Mouse (Mus musculus): Measurements from ENCODE around the gene Sdhaf4. TPM values are rescaled to one million over a fixed set of nuclear protein-coding genes. Genes with fewer than 3 reads are reported as not detected.
"Not testable (repeated sequence)": the region's sequence is repeated elsewhere in the genome, so short reads cannot be mapped to it uniquely, and the experiment has no call there.

The Sdhaf4 gene
- polyA plus RNA-seq, 1 experiment: not detected

DNA sequence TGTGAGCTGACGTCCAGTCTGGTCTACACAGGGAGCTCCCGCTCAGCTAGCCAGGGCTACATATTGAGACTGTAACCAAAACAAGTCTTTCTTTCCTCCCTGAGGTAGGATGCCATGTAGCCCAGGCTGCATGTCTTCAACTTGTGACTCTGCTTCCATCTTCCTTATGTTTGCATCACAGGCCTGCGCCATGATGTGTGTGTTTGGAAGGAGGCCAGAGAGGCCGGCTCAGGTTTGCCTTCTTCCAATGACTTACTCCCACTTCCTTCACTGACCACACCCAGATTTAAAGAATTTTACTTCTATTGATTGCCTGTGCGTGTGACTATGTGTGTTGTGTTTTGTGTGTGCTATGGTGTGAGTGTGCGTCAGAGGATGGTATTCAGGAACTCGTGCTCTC, 6.6 kb downstream of the Sdhaf4 start:
- Histone ChIP-seq H3K4me1 (ENCODE audit: control insufficient read depth) (peaks cover 17% of the 10 kb centered on the region), H3K4me3 (replicated peaks) (no peak overlapping the region), H3K9me3 (ENCODE audit: control insufficient read depth, low read length) (peaks cover 2% of the 10 kb centered on the region; the same call in 1 of the 2 replicates), H3K36me3 (ENCODE audit: control insufficient read depth) (peaks cover 55% of the 10 kb centered on the region), H3K27me3 (ENCODE audit: control insufficient read depth) (no peaks in the 10 kb centered on the region)
- no peak for TF ChIP-seq GATA1 (IDR thresholded peaks at IDR 0.05; ENCODE audit: low read length)
- no peak for TF ChIP-seq TAL1 (IDR thresholded peaks at IDR 0.05; ENCODE audit: low read length)

DNA sequence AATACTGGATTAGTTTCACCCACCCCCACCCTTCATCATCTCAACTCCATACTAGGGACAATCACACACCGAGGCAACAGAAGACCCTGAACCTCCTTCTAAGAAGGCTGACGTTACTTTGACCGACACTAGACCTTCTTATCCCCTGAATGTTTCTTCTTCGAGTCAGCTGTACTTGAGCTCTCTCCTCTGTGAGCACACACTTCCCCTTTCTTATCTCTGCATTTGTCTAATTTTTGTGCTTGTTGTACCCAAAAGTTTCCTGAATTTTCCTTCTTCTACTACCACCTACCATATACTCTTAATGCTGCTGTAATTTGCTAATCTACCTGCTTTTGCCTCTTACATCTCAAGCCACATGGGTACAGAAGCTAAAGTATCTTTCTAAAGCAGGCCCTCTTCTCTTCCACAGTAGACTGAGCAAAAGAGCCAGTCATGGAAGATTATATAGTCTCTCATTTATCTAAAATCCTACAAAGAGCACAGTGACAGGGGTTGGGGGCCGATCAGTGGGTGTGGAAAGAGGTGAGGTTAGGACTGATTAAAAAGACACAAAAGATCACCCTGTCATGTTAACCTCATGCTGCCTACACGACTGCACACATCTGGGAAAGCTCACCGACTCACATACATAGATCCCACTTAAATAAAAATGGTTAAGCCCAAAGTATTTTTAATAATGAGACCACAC, 7.2 kb downstream of the Sdhaf4 start:
- TF ChIP-seq GATA1 (IDR thresholded peaks at IDR 0.05; ENCODE audit: low read length) (no peak), TAL1 (IDR thresholded peaks at IDR 0.05; ENCODE audit: low read length) (no peak)
- Histone ChIP-seq H3K4me1 (ENCODE audit: control insufficient read depth) (peaks cover 17% of the 10 kb centered on the region), H3K9me3 (ENCODE audit: control insufficient read depth, low read length) (peaks cover 2% of the 10 kb centered on the region; the same call in 1 of the 2 replicates), H3K4me3 (replicated peaks) (no peak overlapping the region), H3K36me3 (ENCODE audit: control insufficient read depth) (peaks cover 55% of the 10 kb centered on the region), H3K27me3 (ENCODE audit: control insufficient read depth) (no peaks in the 10 kb centered on the region)

DNA sequence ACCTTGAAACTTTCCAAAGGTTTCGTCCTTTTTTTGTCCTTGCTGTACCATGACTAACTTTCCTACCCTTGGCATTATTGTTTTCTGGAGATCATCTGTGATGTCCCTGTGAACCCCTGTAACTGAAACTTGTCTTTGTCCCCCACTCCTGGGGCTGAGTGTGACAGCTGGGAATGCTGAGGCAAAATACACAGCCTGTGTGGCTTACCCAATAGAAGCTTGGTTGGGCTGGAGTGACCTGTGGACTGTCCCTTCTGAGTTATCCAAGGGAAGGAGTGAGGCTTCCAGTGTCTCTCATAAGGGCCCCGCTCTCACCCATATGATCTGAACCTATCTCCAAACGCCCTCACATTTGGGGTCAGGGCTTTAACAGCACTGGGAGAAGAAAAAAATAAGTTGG, 8.0 kb downstream of the Sdhaf4 start:
- H3K9me3 ChIP-seq (ENCODE audit: control insufficient read depth, low read length): peaks cover 2% of the 10 kb centered on the region; the same call in 1 of the 2 replicates
- no peaks in the 10 kb centered on the region for H3K27me3 ChIP-seq (ENCODE audit: control insufficient read depth)
- H3K4me1 ChIP-seq (ENCODE audit: control insufficient read depth): peaks cover 17% of the 10 kb centered on the region
- H3K4me3 ChIP-seq (replicated peaks): no peak overlapping the region
- peaks cover 52% of the 10 kb centered on the region for H3K36me3 ChIP-seq (ENCODE audit: control insufficient read depth)
- TF ChIP-seq GATA1 (IDR thresholded peaks at IDR 0.05; ENCODE audit: low read length) (no peak), TAL1 (IDR thresholded peaks at IDR 0.05; ENCODE audit: low read length) (no peak)

DNA sequence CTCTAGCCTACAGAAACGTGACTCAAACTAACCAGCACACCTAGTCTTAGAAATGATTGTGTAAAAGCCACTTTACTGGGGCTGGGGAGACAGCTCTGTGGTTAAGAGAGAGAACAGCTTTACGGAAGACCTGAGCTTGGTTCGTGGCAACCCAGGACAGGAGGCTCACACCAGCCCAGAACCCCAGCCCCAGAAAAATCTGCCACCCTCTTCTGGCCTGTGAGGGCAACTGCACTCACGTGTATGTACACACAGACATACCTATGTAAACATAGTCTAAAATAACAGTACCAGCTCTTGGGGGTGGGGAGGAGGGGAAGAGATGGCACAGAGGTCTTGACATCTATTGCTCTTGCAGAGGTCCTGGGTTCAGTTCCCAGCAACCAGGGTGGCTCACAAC, 10.0 kb downstream of the Sdhaf4 start:
- Histone ChIP-seq H3K36me3 (ENCODE audit: control insufficient read depth) (peaks cover 36% of the 10 kb centered on the region), H3K9me3 (ENCODE audit: control insufficient read depth, low read length) (peaks cover 2% of the 10 kb centered on the region; the same call in 1 of the 2 replicates), H3K4me1 (ENCODE audit: control insufficient read depth) (peaks cover 17% of the 10 kb centered on the region), H3K27me3 (ENCODE audit: control insufficient read depth) (no peaks in the 10 kb centered on the region), H3K4me3 (replicated peaks) (no peak overlapping the region)
- TF ChIP-seq TAL1 (IDR thresholded peaks at IDR 0.05; ENCODE audit: low read length): no peak
- no peak for TF ChIP-seq GATA1 (IDR thresholded peaks at IDR 0.05; ENCODE audit: low read length)

DNA sequence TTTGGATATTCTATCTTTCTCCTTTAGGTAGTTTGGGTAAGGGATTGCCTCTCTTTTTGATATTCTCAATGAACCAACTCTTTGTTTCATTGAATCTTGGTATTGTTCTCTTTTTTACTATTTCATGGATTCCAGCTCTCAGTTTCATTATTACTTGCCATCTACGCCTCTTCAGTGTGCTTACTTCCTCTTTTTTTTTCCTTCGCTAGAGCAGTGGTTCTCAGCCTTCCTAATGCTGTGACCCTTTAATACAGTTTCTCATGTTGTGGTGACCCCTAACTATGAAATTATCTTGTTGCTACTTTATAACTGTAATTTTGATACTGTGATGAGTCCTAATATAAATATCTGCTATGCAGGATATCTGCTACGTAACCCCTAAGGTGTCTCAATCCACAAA, 22.3 kb downstream of the Sdhaf4 start:
- H3K9me3 ChIP-seq (ENCODE audit: control insufficient read depth, low read length): peaks cover 2% of the 10 kb centered on the region; the same call in 1 of the 2 replicates
- no peaks in the 10 kb centered on the region for H3K27me3 ChIP-seq (ENCODE audit: control insufficient read depth)
- H3K4me3 ChIP-seq (replicated peaks): no peak overlapping the region
- no peak for TF ChIP-seq TAL1 (IDR thresholded peaks at IDR 0.05; ENCODE audit: low read length)
- no peak for TF ChIP-seq GATA1 (IDR thresholded peaks at IDR 0.05; ENCODE audit: low read length)
- H3K4me1 ChIP-seq (ENCODE audit: control insufficient read depth): no peaks in the 10 kb centered on the region
- no peaks in the 10 kb centered on the region for H3K36me3 ChIP-seq (ENCODE audit: control insufficient read depth)

DNA sequence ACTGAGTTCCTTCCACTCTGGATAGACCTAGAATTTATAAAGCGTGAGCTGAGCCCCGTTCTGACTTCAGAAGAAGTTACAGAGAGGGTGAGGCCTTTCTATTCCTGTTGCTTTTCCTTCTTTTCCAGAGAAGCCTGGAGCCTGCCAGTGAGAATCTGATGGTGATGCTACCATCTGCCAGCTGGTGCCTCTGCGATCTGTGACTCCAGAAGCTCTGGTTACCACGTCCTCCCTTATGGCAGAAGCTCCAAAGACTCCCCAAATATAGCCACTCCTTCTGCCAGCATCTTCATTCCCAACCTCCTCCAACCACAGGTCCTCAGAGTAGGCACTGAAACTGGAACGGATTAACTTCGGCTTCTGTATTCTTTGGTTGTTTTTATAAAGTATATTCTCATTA, 27.2 kb downstream of the Sdhaf4 start:
- TF ChIP-seq TAL1 (IDR thresholded peaks at IDR 0.05; ENCODE audit: low read length): no peak
- TF ChIP-seq GATA1 (IDR thresholded peaks at IDR 0.05; ENCODE audit: low read length): no peak
- no peak overlapping the region for H3K4me3 ChIP-seq (replicated peaks)
- H3K27me3 ChIP-seq (ENCODE audit: control insufficient read depth): no peaks in the 10 kb centered on the region
- H3K4me1 ChIP-seq (ENCODE audit: control insufficient read depth): no peaks in the 10 kb centered on the region
- H3K9me3 ChIP-seq (ENCODE audit: control insufficient read depth, low read length): no peaks in the 10 kb centered on the region
- H3K36me3 ChIP-seq (ENCODE audit: control insufficient read depth): no peaks in the 10 kb centered on the region

DNA sequence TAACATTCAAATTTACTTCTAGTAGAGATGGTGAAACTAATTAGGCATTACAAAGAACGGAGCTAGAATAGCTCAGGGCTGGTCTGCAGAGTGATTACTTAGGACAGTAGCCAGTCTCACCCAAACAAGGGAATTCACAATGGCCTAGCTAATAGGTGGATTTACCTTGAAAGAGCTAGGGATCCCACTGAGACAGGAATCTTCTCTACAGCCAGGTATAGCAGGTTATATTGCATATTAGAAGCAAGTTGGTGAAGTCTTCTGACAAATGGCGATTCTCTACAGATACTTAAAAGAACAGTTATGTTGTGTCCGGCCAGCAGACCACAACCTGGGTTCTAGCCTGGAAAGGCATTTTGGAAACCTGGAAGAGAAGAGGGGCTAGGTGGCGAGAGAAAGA, 34.3 kb downstream of the Sdhaf4 start:
- not testable (repeated sequence) for H3K27me3 ChIP-seq (ENCODE audit: control insufficient read depth); H3K4me3 ChIP-seq (replicated peaks); H3K36me3 ChIP-seq (ENCODE audit: control insufficient read depth); H3K9me3 ChIP-seq (ENCODE audit: control insufficient read depth, low read length)
- H3K4me1 ChIP-seq (ENCODE audit: control insufficient read depth): peaks cover 11% of the 10 kb centered on the region

DNA sequence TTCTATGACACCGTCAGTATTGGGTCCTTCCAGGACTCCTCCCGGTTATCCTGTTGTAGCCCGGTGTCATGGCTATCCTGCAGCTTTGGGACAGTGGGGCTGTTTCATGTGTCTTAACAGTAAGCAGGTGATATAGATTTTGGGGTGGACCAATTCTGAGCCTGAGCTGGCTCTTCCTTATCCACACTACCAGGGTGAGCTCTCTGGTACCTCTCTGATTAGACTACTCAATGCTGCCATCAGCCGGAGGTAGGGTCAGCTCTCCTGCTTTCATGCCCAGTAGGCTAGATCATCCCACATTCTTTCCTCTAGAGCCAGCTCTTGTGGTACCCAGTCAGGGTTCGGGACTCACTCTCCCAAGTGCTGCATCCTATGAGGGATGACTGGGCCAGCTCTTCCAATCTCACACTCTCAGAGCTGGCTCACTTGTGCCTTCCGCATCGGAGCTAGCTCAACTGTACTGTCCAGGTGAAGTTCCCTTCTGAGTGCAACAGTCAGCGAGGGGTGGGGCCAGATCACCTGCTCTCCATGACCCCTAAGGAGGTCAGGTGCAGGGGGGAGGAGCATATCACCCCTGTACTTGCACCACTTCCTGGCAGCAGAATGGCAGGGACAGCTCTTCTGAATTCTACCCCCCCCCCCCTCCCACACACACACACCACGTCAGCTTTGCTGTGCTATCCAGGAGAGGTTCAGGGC, 37.3 kb downstream of the Sdhaf4 start:
- TF ChIP-seq GATA1 (IDR thresholded peaks at IDR 0.05; ENCODE audit: low read length): no peak
- TF ChIP-seq TAL1 (IDR thresholded peaks at IDR 0.05; ENCODE audit: low read length): no peak
- no peaks in the 10 kb centered on the region for H3K9me3 ChIP-seq (ENCODE audit: control insufficient read depth, low read length)
- no peak overlapping the region for H3K4me3 ChIP-seq (replicated peaks)
- H3K36me3 ChIP-seq (ENCODE audit: control insufficient read depth): no peaks in the 10 kb centered on the region
- H3K4me1 ChIP-seq (ENCODE audit: control insufficient read depth): peaks cover 26% of the 10 kb centered on the region
- no peaks in the 10 kb centered on the region for H3K27me3 ChIP-seq (ENCODE audit: control insufficient read depth)

DNA sequence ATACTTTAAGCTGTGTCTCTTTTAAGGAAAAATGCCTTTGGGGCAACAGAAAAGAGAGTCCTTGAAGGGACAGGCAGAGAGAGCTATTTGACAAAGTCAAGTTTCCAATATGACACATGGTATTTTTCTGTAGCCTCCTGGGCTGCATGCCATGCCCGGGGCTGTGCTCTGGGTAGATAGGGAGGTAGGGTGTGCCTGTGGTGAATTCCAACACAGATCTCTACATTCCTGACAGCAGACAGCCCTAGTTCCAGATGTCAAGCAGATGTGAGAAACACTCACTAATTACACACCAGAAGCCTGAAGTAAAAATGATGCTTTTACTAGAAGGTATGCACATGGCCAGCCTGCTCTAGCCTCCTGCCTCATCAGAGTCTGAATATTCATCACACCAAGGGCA, 39.2 kb downstream of the Sdhaf4 start:
- TF ChIP-seq TAL1 (IDR thresholded peaks at IDR 0.05; ENCODE audit: low read length): no peak; the same call in 2 of the 3 replicates
- no peak for TF ChIP-seq GATA1 (IDR thresholded peaks at IDR 0.05; ENCODE audit: low read length)
- no peaks in the 10 kb centered on the region for H3K9me3 ChIP-seq (ENCODE audit: control insufficient read depth, low read length)
- no peaks in the 10 kb centered on the region for H3K36me3 ChIP-seq (ENCODE audit: control insufficient read depth)
- H3K4me1 ChIP-seq (ENCODE audit: control insufficient read depth): peaks cover 34% of the 10 kb centered on the region
- H3K27me3 ChIP-seq (ENCODE audit: control insufficient read depth): no peaks in the 10 kb centered on the region
- no peak overlapping the region for H3K4me3 ChIP-seq (replicated peaks)

Measured in erythroblast, embryonic 14.5 days (primary cell).